Mouse (Mus musculus) cerebellum, adult 11 months (tissue): ENCODE results near the gene Gm7145.
"Not testable (repeated sequence)": the region's sequence is repeated elsewhere in the genome, so short reads cannot be mapped to it uniquely, and the experiment has no call there.

ENCODE experiments used
- DNase-seq: peaks from one replicate; pipeline ENCODE4 v3.0.0; 2022

Gene Gm7145

DNA sequence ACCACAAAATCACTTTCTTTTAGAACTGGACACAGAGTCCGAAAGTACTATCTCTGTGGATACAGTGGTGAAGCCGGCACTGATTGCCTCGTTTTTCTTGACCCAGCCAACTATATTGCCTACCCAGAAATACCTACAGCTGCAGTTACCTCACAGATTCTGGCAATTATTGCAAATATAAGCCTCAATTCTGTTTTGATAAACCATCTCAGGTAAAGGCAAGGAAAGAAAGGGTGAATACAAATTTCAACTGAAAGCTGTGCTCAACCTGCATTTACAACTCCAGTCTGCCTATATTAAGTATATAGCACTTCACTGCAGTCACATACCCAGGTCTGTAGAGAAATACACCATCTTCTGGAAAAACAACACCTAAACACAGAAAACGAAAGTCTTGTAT, at the start of gene Gm7145:
Gene Gm7145, plus strand, starts transcription at position 301 of the 400 bp plus-strand sequence.
- no peak for DNase-seq

DNA sequence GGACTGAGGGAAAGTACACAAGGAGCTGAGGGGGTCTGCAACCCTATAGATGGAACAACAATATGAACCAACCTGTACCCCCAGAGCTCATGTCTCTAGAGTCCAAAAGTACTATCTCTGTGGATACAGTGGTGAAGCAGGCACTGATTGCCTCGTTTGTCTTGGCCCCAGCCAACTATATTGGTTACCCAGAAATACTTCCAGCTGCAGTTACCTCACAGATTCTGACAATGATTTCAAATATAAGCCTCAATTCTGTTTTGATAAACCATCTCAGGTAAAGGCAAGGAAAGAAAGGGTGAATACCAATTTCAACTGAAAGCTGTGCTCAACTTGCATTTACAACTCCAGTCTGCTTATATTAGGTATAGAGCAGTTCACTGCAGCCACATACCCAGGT, 38.0 kb upstream of the Gm7145 start, which contains the start of gene Gm28168:
Gene Gm28168, plus strand, starts transcription at position 301 of the 400 bp plus-strand sequence.
- not testable (repeated sequence) for DNase-seq

GRCm38 (mm10) chr1:118003876-118004275, 38.1 kb downstream of the Gm7145 start:
- DNase-seq, result not testable (repeated sequence)

DNA sequence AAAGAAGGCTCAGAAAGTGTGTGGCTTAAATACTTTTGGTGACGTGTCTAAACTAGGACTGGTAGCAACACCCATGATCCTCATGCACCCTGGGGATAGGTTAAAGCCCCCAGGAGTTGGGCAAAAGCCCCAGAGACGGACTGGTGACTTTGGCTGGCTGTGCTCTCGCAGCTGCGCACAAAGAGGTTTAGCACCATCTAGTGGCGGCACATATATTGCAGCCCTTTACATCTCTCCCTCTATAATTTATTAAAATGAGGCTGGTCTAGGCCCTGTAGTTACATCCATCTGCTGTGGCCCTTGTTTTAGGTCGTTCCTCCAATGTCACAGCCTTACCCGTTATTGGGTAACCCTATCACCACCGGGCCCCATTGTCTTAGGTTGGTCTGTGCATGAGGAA, 47.0 kb downstream of the Gm7145 start:
- DNase-seq, result not testable (repeated sequence)
